Mouse (Mus musculus): Measurements from ENCODE around the gene Lrrc8e. TPM values are rescaled to one million over a fixed set of nuclear protein-coding genes. Genes with fewer than 3 reads are reported as not detected.
A peak's percentile ranks its signal among the peaks of the same experiment; 100 is the strongest.

Lrrc8e gene
- polyA plus RNA-seq, 1 experiment from 2014 or later = 1.8 TPM

DNA sequence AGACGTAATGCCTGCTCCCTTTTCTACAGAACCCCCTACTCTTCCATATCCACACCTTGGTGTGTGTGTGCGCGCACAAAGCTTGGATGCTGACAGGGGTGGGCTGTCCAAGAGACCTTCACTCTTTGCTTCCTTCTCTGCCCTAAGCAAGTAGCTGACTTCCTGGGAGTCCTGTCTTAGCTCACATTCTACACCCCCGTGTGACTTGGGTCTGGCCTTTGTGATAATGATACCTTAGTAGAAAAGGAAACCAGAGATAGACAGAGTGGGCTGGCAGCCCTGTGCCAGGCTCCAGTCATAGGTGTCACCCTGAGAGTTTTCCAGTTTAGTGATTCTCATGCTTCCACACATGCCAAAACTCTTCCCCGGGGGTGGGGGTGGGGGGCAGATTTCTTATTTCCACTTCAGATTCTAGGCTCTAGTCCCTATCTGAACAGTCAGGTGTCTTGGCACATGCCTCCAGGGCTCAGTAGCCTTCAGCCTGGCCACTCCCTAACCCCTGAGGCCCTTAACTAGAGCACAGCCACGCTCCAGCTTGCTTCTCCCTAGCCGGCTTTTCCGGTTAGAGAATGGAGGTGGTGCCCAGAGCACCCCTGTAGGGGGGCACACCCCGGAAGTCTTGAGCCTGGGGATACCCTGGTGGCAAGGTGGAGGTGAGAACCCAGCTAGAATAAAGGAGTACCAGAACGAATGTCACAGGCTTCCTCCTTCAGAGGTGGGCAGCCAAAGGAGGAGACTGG lies 4.2 kb downstream of the Lrrc8e start:
- Histone ChIP-seq H3K9me3 (replicated peaks; ENCODE audit: low read length) (no peaks in the 10 kb centered on the region), H3K4me2 (ENCODE audit: low read length) (no peak overlapping the region), H3K36me3 (ENCODE audit: insufficient read depth, low read length) (no peaks in the 10 kb centered on the region), H3K27ac (no peak overlapping the region), H3K27me3 (ENCODE audit: insufficient read depth, low read length) (no peaks in the 10 kb centered on the region), H3K4me3 (replicated peaks; ENCODE audit: low read depth, low read length) (no peak overlapping the region), H3K4me1 (replicated peaks; ENCODE audit: insufficient read depth, low read length) (no peaks in the 10 kb centered on the region), H3K9ac (ENCODE audit: low read depth, low read length) (no peak overlapping the region)
- 48% methylated on average over 10 of the region's 10 CpGs for WGBS
- DNase-seq (ENCODE audit: low spot score) = no peak
- TF ChIP-seq CTCF (IDR thresholded peaks at IDR 0.05; ENCODE audit: low read depth) = no peak
- ATAC-seq (replicated peaks; ENCODE audit: low FRiP score, low read depth) = 0 out of 2 replicates have a peak, but pooled peaks have one; percentile 18

DNA sequence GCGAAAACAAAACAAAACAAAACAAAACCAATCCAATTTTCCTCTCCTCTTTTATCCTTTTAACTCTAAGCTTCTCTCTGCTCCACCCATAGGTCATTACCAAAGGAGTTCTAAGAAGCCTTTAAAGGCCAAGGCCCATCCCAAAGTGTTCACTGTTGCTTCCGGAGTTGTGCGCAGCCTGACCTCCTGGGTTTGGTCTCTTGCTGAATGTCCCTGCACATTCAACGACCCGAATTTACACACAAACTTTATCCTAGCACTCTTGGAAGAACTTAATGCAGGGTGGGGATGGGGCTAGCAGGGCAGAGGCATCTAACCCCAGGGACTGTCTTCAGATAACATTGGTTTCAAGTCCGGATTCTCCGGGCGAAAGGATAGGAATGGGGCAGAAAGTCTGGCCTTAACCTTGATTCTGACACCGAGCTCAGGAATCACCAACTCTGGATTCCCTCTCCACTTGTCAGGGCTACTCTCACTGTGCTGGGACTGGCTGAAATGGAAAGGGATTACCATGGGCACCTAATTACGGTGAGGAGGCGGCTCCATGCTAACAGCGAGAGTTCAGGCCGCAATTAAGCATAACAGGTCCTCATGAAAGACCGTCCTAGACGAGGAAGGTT lies 11.3 kb downstream of the Lrrc8e start:
- H3K36me3 ChIP-seq (ENCODE audit: insufficient read depth, low read length) = 0 out of 2 replicates have a peak, but pooled peaks cover 7% of the 10 kb centered on the region
- 19% methylated on average over 15 of the region's 15 CpGs for WGBS

DNA sequence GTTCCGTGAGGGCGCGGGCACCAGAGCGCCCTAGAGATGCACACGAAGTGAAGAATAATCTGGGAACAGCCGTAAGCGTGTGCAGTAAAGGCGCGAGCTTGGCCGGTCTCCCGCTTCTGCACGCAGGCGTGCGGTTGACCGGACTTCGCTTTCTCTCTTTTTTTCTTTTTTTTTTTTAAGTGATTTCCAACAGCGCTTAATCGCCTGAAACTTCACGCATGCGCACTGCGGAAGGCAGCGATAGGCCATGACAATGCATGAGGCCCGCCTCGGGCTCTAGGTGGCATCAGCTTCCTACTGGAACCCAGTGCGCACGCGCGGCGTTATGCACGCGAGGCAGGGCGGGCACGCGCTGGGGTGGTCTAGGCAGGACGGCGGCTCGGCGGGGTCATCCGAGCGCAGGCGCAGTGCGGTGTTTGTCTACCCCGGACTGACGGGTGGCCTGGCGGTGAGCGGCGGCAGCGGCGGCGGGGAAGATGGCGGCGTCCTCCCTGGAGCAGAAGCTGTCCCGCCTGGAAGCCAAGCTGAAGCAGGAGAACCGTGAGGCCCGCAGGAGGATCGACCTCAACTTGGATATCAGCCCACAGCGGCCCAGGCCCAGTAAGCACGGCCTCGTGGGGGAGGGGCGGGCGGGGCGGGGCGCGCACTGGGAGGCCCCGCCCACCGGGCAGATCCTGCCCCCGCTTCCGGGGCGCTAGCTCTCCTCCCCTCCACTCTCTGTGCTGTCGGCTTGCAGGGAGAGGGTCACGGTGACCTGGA lies 12.0 kb downstream of the Lrrc8e start, which contains the start of the genes Map2k7 and Gm49320:
Gene Map2k7, plus strand, starts transcription at position 307 of the 759 bp plus-strand sequence.
Gene Gm49320, plus strand, starts transcription at position 432 of the 759 bp plus-strand sequence.
- Histone ChIP-seq H3K4me2 (ENCODE audit: low read length) (peak within 1 kb of the TSS; percentile 84), H3K9ac (ENCODE audit: low read depth, low read length) (peak within 1 kb of the TSS; percentile 63), H3K27me3 (ENCODE audit: insufficient read depth, low read length) (no peaks in the 10 kb centered on the region), H3K36me3 (ENCODE audit: insufficient read depth, low read length) (0 out of 2 replicates have a peak, but pooled peaks cover 14% of the 10 kb centered on the region), H3K27ac (peak within 1 kb of the TSS; percentile 78), H3K4me3 (replicated peaks; ENCODE audit: low read depth, low read length) (peak within 1 kb of the TSS; percentile 80), H3K9me3 (replicated peaks; ENCODE audit: low read length) (no peaks in the 10 kb centered on the region), H3K4me1 (replicated peaks; ENCODE audit: insufficient read depth, low read length) (peaks cover 11% of the 10 kb centered on the region)
- ATAC-seq (replicated peaks; ENCODE audit: low FRiP score, low read depth) (peak; percentile 97), DNase-seq (ENCODE audit: low spot score) (peak; percentile 99)
- WGBS = under 1% methylated on average over 59 of the region's 71 CpGs
- peak; percentile 63 for TF ChIP-seq CTCF (IDR thresholded peaks at IDR 0.05; ENCODE audit: low read depth)

More for the DNA sequence above, 11.3 kb downstream of the Lrrc8e start:
- Histone ChIP-seq H3K9ac (ENCODE audit: low read depth, low read length) (peak overlapping the region; percentile 47), H3K4me2 (ENCODE audit: low read length) (peak overlapping the region; percentile 48), H3K9me3 (replicated peaks; ENCODE audit: low read length) (no peaks in the 10 kb centered on the region), H3K4me1 (replicated peaks; ENCODE audit: insufficient read depth, low read length) (peaks cover 11% of the 10 kb centered on the region), H3K4me3 (replicated peaks; ENCODE audit: low read depth, low read length) (peak overlapping the region; percentile 80), H3K27ac (peak overlapping the region; percentile 78), H3K27me3 (ENCODE audit: insufficient read depth, low read length) (no peaks in the 10 kb centered on the region)
- 0 out of 2 replicates have a peak, but pooled peaks have one; percentile 1 for ATAC-seq (replicated peaks; ENCODE audit: low FRiP score, low read depth)
- no peak for TF ChIP-seq CTCF (IDR thresholded peaks at IDR 0.05; ENCODE audit: low read depth)
- no peak for DNase-seq (ENCODE audit: low spot score)

DNA sequence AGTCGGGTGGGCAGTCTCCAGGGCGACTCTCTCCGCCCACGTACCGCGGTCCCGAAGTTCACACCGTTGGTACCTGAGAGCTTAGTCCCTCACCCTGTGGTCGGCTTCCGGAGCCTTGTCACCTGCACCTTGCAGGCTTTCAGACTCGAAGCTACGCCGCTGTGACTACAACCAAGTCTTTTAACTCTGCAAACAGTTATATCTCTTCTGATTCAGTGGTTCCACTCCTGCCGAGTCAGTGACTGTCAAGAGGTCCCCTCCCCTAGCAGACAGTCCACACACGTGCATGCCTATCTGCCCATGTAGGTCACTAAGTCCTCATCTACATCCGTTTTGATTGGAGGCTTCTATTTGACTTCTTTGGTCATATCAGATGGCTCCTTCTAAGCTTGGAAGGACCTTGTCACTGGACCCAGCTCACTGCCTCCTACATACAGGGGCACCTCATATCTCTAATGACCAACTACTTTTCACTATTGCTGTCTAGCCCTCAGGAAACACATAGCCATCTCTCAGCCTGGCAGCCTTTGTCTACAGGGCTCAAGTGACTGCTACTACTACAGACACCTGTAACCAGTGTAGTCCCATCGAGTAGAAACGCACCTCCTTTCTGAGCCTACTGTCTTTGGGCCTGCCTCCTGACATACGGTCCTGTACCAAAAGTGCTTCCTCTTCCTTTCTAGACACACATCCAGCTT lies 12.7 kb downstream of the Lrrc8e start:
- WGBS = 13% methylated on average over 19 of the region's 19 CpGs
- ATAC-seq (replicated peaks; ENCODE audit: low FRiP score, low read depth) (no peak; the same call in 1 of the 2 replicates), DNase-seq (ENCODE audit: low spot score) (no peak)
- Histone ChIP-seq H3K36me3 (ENCODE audit: insufficient read depth, low read length) (peaks cover 21% of the 10 kb centered on the region; the same call in 1 of the 2 replicates), H3K4me3 (replicated peaks; ENCODE audit: low read depth, low read length) (peak overlapping the region; percentile 80), H3K27me3 (ENCODE audit: insufficient read depth, low read length) (no peaks in the 10 kb centered on the region), H3K27ac (peak overlapping the region; percentile 78), H3K4me2 (ENCODE audit: low read length) (peak overlapping the region; percentile 84), H3K9me3 (replicated peaks; ENCODE audit: low read length) (no peaks in the 10 kb centered on the region), H3K9ac (ENCODE audit: low read depth, low read length) (peak overlapping the region; percentile 63), H3K4me1 (replicated peaks; ENCODE audit: insufficient read depth, low read length) (peaks cover 11% of the 10 kb centered on the region)
- no peak for TF ChIP-seq CTCF (IDR thresholded peaks at IDR 0.05; ENCODE audit: low read depth)

DNA sequence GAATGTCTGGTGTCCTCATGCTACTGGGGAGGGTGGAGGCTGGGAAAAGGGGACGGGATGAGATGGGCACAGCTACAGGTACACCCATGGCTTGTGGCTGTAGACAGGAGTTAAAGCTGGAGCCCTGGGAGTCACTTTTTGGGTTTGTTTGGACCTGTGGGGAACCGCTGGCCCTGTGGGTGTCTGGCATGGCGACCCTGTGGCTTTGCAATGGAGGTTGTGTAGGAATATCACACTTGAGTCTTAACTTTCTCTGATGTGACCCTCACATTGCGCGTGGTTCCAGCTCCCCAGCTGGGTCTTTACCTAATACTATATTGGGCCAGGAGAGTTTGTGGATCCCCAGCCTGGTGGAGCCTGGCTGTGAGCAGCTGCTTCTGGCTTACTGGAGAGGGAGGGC lies 18.4 kb downstream of the Lrrc8e start:
- Histone ChIP-seq H3K27ac (no peak overlapping the region), H3K9ac (ENCODE audit: low read depth, low read length) (no peak overlapping the region), H3K4me2 (ENCODE audit: low read length) (no peak overlapping the region), H3K9me3 (replicated peaks; ENCODE audit: low read length) (no peaks in the 10 kb centered on the region), H3K27me3 (ENCODE audit: insufficient read depth, low read length) (no peaks in the 10 kb centered on the region), H3K4me3 (replicated peaks; ENCODE audit: low read depth, low read length) (no peak overlapping the region), H3K4me1 (replicated peaks; ENCODE audit: insufficient read depth, low read length) (peaks cover 3% of the 10 kb centered on the region), H3K36me3 (ENCODE audit: insufficient read depth, low read length) (peaks cover 50% of the 10 kb centered on the region)
- no peak for ATAC-seq (replicated peaks; ENCODE audit: low FRiP score, low read depth)
- no peak for TF ChIP-seq CTCF (IDR thresholded peaks at IDR 0.05; ENCODE audit: low read depth)
- no peak for DNase-seq (ENCODE audit: low spot score)
- 94% methylated on average over 5 of the region's 5 CpGs for whole genome bisulfite sequencing

All from kidney, postnatal 0 days (tissue).